Mouse (Mus musculus) embryo, embryonic 10 days (tissue): ENCODE measurements at regions not wholly inside any gene's neighbourhood (a gene's known extent, or its start where the extent isn't known, plus 50 kb on each side); places are given as distances from the start of the nearest gene placed in this dataset.

Experiments
- DNase-seq: peaks from one replicate; pipeline ENCODE4 v3.0.0-alpha.2; 2015; ENCODE audit warnings: low spot score

DNA sequence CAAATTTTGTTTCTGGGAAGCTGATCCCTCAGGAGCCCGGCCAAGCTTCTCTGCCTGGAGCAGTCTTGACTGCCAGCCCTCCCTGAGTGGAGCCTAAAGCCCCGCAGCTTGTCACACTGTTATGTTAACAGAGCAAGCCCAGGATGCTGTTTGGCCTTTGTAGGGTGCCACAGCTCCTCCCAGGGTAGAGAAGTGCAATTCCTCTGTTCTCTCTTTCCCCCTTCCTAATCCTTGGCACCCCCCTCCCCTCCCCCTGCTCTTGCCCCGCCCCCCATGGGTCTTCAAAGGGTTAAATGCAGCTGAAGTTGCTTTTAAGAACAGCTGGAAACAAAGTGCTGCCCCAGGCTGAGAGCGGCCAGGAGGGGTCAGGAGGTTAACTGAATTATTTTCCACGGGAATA, 234.1 kb upstream of the Rgma start:
- DNase-seq, result peak; percentile 77

DNA sequence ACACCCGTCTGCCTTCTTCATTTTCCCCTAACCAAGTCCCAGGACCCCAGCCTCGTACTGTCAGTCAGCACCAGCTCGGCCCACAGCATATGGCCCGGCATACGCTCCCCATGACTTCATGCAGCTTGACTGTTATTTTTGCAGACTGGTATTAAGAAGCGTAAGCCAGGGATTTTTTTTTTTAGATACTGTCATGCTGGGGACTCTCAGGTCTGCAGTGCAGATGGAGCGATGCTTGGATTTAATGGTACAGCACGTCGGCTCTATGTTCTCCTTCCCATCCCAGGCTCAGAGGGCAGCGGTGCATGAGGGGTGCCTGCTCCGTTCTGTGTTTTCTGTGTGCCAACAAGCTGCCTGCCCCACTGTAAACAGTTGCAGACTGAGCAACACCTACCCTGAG, 231.4 kb upstream of the Rgma start:
- DNase-seq, result no peak

DNA sequence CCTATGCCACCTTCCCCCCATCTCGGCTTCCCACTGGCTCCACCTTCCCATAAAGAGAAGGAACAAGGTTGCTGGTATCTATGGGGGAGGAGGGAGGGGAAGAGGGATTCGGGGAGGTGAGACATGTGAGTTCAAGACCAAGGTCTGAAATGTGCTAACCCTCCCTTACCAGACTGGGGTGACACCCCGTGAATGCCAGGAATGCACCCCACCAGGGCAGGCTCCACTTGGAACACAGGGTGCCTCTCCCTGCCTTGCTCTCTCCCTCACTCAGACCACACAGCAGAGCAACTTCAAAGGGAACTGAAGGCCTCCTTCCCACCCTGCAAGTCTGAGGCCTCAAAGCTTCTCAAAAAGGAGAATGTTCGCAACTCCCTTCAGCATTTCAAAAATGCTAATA, 230.5 kb upstream of the Rgma start:
- no peak for DNase-seq

DNA sequence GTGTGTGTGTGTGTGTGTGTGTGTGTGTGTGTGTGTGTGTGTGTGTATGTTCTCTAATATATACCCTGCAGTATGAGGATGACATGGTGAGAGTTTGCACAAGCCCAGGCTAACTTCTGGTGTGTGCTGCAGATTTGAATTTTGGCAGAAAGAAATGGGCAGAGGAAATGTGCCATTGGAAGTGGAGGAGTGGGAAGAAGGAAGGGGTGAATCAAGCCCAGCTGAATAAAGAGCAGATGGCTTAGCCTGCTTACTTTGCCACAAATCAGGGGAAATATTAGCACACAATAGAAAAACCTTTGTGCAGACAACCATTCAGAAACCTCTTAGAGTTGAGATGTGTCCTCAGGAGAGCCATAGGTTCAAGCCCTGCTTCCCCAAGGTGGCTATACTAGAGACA, 228.1 kb upstream of the Rgma start:
- no peak for DNase-seq

DNA sequence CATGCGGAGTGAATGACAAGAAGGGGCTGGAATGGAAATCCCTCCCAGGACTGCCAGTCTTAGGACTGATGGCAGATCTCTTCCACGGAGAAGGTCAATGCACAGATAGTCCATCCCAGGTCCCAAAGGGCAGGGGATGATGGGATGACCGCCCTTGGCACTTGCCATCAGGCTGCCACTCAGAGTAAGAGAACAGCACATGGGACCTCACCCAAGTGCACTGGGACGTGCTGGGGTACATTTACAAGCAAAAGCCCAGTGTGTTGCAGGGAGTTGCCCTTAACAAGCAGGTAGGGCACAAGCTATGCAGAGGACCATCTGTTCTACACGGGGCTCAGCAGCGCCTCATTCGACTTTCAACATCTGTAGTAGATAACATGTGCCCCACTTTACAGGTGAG, 224.9 kb upstream of the Rgma start:
- DNase-seq, result no peak

DNA sequence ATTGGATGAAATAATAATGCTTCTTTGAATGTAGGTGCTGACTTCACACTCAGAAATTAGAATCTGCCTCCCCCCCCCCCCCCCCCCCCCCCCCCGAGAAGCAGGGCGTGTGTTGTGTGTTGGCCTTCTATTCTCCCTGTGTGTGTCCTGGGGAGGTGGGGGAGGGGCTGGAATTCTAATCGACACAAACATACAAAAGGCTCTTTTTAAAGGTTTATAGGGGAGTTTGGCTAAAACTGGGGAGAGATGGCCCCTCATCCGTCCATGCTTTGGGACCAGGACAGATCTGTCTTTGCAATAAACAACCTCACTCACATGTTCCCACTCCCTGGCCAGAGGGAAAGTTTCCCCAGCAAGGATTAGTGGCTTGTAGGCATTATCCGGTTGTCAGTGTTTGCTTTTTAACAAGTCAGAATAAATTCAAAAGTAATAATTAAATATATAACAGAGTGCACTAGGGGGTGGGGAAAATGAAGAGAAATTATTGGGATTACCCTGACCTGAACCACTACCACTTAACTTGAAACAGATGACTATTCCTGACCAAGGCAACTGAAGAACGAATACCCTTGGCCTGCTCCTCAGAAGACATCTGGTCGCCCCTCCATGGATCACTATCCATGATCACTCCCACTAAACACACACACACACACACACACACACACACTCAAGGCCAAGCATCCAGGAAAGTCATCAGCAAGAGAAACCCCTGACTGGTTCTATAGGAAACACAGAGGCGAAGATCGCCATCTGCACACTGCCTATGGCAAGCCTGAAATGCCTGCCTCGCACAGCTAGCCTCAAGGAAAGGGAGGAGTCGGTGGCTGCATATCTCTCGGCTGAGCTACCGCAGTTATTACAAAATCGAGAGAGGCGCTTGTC, 223.5 kb upstream of the Rgma start:
- DNase-seq, result peak; percentile 59

DNA sequence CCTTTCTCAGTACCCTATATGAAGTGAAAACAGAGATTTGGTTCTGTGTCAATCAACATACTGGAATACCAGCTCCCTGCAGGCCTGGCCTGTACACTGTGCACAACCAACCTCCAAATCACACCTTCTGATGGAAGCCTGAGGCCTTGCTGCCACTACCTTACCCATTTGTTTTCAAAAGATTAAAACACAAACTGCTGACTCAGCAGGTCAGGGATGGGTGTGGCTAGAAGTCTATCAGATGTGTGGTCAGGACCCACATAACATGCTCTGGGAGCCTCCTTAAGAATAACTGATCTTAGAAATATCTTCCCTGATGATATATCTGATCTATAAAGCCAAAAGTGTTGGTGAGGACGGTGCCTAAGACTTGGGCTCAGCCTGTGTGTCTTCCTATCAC, 221.6 kb upstream of the Rgma start:
- DNase-seq, result no peak

DNA sequence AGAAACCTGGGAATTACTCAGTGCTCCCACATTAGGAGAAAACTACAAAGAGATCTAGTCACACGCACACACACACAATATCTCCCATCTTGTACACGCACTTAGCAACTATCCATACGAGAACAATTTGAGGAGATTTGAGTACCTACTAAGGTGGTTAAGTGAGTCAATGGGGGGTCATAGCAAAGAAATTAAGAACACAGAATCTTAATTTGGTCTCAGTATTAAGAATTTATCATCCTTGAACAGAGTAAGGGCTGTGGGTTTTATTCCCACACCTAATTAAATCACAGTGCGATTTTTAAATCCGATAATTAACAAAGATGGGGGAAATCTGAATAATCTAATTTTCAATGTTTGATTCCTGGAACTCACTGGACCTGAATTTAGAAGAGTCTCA, 216.5 kb upstream of the Rgma start:
- DNase-seq, result no peak

DNA sequence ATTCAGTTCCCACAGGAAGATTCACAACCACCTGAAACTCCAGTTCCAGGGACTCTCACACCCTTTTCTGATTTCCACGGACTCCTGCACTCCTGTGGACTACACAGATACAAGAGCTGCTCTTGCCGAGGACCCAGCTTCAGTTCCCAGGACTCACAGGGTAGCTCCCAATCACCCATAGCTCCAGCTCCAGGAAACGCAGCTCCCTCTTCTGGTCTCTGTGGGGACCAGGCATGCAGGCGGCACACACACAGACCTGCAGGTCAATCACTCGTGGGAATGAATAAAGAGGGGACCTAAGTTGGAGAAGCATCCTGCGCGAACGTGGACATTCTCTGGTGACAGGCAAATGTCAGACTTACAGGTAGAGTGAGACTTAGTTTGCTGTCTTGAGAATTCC, 214.3 kb upstream of the Rgma start:
- DNase-seq, result no peak

DNA sequence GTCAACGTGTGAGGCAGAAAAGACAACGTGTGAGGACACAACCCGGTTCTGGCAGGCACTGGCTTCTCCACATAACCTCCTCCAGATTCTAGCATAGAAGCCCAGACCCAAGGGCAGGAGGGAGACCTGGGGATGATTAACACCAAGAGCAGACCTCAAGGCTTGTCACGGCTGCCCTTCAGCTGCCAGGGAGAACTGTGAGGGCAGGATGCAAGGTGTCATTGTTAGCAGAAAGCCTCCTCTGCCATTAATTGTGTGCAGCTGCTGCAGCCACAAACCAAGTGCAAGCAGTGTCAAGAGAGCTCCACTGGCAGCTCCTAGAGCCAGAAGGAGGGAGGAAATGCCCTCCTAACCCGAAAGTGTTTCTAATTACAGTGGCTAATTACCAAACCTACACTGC, 211.6 kb upstream of the Rgma start:
- peak; percentile 59 for DNase-seq

DNA sequence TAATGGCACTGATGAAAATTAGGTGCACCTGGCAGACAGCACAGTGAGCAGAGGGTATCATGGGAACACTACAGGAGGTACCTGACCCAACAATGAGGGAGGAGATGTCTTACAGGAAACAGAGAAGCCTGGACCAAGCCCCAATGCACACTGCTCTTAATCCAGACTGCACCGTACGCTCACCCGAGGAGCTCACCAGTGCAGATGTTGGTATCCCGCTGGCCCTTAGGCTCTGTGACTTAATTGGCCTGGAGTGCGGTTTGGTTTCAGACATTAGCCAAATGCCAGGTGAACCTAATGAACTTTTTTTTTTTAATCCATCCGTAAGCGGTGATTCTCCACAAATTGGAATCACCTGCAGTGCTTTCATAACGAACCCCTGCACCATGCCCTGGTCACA, 209.8 kb upstream of the Rgma start:
- DNase-seq, result no peak

DNA sequence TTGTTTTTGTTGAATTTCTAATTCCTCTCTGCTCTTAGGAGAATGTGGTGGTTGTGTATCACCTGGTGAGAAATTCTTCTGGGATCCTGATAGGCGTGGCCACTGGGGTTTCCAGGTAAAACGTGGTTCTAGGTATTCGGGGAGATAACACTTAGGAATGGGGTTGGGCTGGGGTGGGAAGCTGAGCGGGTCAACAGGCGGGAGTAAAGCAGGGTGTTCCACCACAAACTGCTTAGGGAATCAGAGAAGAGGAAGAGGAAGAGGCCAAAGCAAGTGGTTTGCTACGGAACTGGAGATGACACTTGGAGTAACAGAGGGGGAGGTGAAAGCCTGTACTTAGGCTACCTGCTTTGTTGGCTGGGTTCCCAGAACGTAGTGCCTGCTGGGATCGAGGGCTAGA, 205.9 kb upstream of the Rgma start:
- no peak for DNase-seq

DNA sequence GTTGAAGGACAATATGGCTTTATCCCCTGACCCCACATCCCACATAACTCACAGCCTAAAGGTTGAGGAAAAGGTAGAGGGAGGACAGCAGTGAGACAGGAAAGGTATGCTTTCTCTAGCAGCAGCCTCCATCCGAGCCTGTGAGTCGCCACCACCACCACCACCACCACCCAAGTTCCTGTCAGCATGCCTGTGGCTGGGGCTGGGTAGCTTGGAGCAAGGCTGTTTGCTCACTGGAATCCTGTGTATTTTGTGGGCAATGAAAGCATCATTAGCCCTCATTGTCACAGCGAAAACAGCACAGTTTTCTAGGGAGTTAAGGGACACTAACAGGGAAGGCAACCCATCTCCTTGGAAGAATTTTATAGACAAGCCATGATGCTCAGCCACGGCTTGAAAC, 202.7 kb upstream of the Rgma start:
- DNase-seq, result no peak

DNA sequence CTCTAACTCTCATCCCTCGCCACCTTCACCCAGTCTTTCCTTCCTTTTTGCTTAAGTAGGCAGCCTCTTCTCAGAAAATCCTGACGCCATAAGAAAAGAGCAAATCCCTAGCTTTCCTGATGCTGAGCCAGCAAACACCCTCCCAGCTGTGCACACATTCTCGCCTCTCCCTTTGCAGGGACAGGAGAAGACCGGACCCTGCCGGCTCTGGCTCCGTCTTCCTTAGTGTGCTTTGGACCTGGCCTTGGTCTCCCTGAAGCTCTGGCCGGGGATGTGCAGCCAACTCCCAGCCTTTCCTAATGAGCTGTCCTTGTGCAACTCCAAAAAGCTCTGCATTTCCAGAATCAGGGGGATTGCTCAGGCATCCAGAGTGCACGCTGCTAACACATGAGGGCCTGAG, 191.5 kb upstream of the Rgma start:
- DNase-seq, result no peak

DNA sequence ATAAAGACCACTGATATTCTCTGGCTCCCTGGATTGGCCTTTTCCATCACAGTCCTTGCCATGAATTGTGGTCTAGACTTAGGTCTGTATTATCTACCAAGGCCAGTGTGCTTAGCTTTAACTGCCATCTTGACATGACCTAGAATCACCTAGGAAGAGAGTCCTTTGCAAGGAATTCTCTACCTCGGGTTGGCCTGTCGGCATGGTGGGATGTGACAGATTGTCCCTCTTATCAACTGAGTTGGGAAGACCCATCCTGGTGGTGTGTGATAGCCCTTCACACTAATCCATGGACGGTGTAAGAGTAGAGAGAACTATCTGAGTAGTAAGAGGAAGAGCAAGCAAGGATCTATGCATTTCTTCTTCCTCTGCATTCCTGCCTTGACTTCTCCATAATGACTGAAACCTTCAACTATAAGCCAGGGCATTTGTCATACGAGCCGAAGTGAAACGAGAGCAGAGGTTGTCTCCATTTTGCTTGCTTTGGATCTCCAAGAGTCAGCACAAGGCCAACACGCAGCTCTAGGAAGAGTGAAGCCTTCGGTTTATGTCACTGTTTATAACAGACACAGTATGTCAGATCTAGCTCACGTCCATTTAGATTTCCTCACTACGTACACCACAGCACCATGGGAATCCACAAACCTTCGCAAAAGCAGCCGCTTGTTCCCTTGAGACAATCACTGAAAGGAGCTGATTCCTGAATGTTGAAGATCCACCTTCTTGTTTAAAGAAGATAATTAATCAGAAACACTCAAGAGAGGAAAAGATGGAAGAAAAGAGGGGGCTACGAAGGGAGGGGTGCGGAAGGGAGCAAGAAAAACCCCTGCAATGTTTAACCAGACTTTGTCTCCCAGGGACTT, 190.9 kb upstream of the Rgma start:
- DNase-seq, result no peak

DNA sequence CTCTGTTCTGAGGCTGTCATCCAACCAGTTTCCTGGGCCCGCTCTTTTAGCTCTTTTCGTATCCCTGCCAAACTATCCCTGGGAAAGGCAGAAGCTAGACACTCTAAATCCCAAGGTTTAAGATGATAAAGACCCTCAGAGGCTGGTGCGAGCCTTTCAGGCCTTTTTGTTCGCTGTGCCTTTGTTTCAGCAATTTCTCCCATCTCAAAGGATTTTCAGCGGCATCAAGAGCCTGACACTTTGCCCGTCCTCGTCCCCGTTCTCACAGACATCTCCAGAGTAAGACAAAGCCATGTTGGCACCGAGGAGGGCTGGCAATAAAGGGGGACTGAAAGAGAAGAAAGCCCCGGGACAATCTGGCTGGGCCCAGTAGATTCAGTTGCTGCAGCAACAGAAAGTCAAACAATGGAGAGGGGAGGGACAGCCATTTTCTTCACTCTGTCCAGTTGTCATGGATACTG, 190.2 kb upstream of the Rgma start:
- peak; percentile 68 for DNase-seq

DNA sequence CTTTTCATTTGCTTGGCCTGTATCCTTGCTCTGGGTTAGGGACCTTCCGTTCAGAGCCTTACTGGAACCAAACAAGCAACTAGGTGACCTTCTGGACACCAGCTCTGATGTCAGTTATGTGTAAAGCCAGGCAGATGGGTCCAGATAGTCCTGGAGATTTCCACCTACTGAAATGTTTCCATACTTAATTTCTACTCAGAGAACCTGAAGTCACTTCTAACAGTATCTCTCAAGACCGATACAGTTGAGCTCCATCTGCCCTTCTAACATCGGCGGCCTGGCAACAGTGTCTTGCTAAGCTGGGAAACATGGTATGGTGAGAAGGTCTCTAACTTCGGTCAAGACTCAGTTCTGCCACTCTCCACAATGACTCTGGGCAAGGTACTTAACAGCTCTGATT, 189.7 kb upstream of the Rgma start:
- DNase-seq, result no peak

DNA sequence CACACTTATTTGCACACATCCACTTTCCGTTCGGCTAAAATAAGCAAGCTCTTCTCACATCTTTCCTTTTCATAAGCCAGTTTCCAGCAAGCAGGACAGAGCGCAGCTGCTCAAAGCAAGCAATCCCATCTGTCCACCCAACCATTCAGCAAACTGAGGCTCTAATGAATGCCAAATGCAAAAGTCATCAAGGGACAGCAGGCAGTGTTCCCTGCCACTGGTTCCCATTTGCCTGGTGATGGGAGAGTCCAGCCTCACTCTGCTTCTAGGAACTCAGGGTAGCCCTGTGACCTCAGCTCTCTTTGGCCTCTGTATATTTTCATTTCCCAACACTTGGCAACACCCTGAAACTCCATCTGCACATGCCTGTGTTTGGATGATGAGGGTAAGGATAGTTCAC, 188.8 kb upstream of the Rgma start:
- DNase-seq, result no peak

DNA sequence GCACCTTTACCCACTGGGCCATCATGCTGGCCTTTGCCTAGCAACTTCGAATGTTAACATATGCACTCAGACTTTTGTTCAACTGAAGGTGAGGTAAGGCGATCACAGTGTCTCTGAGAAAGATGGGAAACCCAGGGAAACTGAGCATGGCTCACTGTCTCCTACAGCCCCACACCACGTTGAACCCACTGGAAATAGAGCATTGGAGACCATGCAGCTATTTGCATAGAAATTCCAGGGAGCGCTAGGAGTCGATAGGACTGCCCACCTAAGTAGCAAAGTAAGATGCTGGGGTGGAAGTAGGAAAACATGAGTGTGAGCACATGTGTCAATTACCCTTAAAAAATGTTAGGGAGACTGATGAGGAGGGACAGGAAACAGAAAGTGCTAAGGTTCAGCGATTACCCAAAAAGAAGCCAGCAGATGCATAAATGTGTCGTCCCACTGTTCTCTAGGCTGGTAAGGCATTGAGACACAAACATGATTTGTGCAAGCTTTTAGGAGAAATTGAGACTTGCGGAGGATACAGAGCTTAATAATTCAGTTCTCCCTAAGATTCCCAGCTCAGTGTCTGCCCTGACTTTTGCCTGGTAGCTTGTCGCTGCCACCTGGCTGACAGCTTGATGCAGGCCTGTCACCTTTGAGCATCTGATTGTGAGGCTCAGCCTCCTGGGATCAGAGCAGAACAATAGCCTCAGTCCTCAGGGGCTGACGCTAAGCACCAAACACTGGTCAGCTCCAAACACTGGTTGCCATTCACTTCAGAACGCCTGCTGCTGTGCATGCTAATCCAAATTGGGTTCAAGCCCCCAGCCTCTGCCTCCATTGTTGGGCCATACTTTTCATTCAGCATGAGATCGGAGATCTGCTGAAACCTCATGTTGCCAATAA, 183.7 kb upstream of the Rgma start:
- DNase-seq, result peak; percentile 85

DNA sequence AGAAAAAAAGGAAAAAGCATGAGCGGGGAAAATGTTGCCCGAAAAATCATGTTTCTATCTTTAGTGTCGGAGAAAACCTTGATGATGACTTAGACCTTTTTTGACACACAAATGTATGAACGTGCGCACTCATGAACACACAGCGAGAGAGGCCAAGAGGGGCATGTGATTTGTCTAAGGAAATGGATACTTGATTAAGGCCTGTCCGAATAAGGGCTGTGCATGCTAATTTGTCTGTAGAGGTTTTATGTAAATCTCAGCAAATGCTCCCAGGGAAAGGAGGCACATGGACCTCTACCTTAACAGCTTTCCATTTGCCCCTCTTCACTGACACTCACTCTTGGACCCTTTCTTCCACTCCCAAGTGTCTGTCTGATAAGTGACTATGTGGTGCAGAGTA, 182.5 kb upstream of the Rgma start:
- DNase-seq, result no peak

DNA sequence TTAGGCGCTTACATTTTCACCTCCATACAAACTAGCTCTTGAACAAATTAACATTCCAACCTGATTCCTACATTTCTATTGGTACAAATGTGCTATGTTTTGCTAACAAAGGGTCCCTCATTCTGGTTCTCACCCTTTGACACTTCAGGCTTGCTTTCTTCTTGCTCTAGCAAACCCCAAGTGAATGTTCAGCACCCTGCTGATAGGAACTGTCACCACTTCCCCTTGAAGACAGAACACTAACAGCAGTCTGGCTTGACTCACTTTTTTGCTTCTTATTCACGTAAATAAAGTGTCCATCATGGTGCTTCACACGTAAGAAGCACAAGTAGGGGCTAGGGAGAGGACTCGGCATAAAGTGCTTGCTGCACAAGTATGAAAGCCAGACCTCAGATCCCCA, 180.0 kb upstream of the Rgma start:
- DNase-seq, result peak; percentile 50

DNA sequence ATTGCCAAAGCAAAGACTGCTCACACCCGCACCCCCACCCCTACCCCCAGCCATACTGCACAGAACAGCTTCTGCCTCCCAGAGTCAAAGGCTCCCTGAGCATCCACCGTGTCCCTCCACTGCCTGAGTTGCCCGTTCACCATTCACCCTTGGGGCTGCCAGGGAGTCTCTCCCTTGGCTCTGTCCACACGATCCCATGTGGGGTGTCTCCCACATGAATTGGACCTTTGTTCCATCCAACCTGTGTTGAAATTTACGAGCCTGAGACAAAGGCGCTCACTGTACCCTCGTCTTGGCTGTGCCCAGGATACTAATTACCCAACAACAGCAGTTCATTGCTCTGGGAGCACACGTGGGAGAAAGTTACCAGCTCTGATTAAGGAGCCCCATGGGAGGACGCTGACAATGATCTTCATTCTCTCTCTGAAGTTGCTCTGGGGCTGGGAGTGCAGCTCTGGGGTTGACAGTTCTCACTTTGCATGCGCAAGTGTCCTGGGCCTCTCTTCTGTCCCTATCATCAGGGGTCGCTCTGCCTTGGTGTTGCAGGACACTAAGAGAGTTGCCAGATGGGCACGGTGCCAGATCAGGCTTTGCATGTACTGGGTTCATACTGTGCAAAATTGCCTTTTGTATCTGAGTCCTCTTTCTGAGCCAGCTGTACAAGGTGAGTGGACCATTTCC, 178.3 kb upstream of the Rgma start:
- peak; percentile 21 for DNase-seq
